Mouse (Mus musculus): ENCODE measurements around the gene Irgm1.

DNA sequence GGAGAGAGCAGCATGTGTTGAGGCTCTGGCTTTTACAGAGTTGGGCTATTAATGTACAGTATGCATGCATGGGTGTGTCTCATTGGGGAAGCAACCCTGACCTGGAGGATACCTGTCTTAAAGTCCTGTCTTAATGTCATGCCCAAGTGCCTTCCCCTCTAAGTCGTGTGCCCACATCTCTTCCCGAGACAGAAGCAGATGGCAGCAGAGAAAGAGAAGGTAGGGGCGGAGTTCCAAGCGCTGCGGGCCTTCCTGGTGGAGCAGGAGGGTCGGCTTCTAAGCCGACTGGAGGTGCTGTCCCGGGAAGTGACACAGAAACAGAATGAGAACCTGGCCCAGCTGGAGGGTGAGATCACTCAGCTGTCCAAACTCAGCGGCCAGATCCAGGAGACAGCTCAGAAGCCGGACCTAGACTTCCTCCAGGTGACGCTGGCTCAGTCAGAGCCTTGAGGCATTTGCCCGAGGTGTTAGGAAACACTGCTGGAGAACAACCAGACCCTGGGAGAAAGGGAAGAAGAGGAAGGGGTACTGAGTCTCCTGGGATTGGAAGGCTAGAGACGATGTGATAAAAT is 26.2 kb downstream of the Irgm1 start:
- TF ChIP-seq CTCF (IDR thresholded peaks at IDR 0.05; ENCODE audit: low read depth): no peak
- no peak for TF ChIP-seq EP300 (optimal IDR thresholded peaks at IDR 0.05)

Data from stomach, postnatal 0 days (tissue).